Mouse (Mus musculus): ENCODE measurements around the gene Fam81a. TPM values are rescaled to one million over a fixed set of nuclear protein-coding genes. Genes with fewer than 3 reads are reported as not detected.

Fam81a gene
- polyA plus RNA-seq, 1 experiment from 2014 or later, result 6.3 TPM

DNA sequence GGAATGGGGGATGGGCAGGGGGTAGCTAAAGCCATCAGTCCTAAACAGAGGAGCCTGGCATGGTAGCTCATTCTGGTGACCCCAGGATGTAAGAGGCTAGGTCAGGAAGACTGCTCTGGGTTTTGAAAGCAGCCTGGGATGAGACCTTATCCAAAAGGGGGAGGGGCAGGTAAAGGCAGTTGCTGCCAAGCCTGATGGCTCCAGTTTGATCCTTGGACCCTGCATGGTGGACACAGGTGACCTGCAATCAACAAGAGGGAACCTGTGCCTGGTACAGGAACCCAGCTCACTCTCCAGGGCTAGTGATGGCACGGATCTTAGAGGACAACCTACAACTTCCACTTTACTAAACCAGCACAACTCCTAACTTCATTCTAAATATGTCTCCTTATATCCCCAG is 7.2 kb downstream of the Fam81a start:
- Histone ChIP-seq H3K27me3 (ENCODE audit: control insufficient read depth, insufficient read depth, low read length) (no peaks in the 10 kb centered on the region), H3K36me3 (ENCODE audit: control insufficient read depth, insufficient read depth, low read length) (no peaks in the 10 kb centered on the region), H3K4me2 (replicated peaks; ENCODE audit: low read depth, low read length) (no peak overlapping the region), H3K9ac (ENCODE audit: low read depth, low read length) (no peak overlapping the region), H3K9me3 (ENCODE audit: control insufficient read depth, low read length) (no peaks in the 10 kb centered on the region), H3K4me1 (replicated peaks; ENCODE audit: control insufficient read depth, insufficient read depth, low read length) (no peaks in the 10 kb centered on the region; the same call in 1 of the 2 replicates), H3K27ac (ENCODE audit: low read depth, low read length) (no peak overlapping the region), H3K4me3 (ENCODE audit: low read depth, low read length) (no peak overlapping the region)
- DNase-seq (ENCODE audit: low spot score), result no peak
- ATAC-seq (ENCODE audit: low FRiP score), result no peak
- 84% methylated on average over 1 of the region's 1 CpGs for WGBS

GRCm38 (mm10) chr9:70134716-70135115 is 7.6 kb downstream of the Fam81a start:
- no peak overlapping the region for H3K4me3 ChIP-seq (ENCODE audit: low read depth, low read length)
- H3K9me3 ChIP-seq (ENCODE audit: control insufficient read depth, low read length), result no peaks in the 10 kb centered on the region
- H3K4me1 ChIP-seq (replicated peaks; ENCODE audit: control insufficient read depth, insufficient read depth, low read length), result no peaks in the 10 kb centered on the region; the same call in 1 of the 2 replicates
- 61% methylated on average over 5 of the region's 5 CpGs for WGBS
- H3K27me3 ChIP-seq (ENCODE audit: control insufficient read depth, insufficient read depth, low read length), result no peaks in the 10 kb centered on the region
- no peak overlapping the region for H3K4me2 ChIP-seq (replicated peaks; ENCODE audit: low read depth, low read length)
- DNase-seq (ENCODE audit: low spot score) (no peak), ATAC-seq (ENCODE audit: low FRiP score) (no peak)
- H3K9ac ChIP-seq (ENCODE audit: low read depth, low read length), result no peak overlapping the region
- no peaks in the 10 kb centered on the region for H3K36me3 ChIP-seq (ENCODE audit: control insufficient read depth, insufficient read depth, low read length)
- no peak overlapping the region for H3K27ac ChIP-seq (ENCODE audit: low read depth, low read length)

- no peak overlapping the region for H3K4me2 ChIP-seq (replicated peaks; ENCODE audit: low read depth, low read length)
Observed at GRCm38 (mm10) chr9:70134215-70134614, 8.1 kb downstream of the Fam81a start.

DNA sequence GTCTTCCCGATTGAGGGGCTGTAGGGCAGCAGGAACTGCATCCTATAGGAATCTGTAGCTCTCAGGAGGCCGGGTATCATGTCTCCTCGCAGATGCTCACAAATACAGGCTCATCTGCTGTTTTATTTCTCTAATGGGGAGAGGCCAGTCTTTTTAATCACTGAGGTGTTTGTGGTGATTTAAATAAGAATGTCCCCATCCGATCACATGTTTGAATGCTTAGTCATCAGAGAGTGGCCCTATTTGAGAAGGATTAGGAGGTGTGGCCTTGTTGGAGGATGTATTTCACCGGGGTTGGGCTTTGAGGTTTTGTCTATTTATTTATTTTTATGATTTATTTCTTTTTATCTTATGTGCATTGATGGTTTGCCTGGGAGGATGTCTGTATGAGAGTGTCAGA is 11.6 kb downstream of the Fam81a start:
- H3K27ac ChIP-seq (ENCODE audit: low read depth, low read length), result no peak overlapping the region
- WGBS, result 94% methylated on average over 5 of the region's 5 CpGs
- no peaks in the 10 kb centered on the region for H3K27me3 ChIP-seq (ENCODE audit: control insufficient read depth, insufficient read depth, low read length)
- no peak overlapping the region for H3K4me3 ChIP-seq (ENCODE audit: low read depth, low read length)
- H3K36me3 ChIP-seq (ENCODE audit: control insufficient read depth, insufficient read depth, low read length), result no peaks in the 10 kb centered on the region
- no peak overlapping the region for H3K4me2 ChIP-seq (replicated peaks; ENCODE audit: low read depth, low read length)
- no peaks in the 10 kb centered on the region for H3K9me3 ChIP-seq (ENCODE audit: control insufficient read depth, low read length)
- H3K9ac ChIP-seq (ENCODE audit: low read depth, low read length), result no peak overlapping the region
- no peaks in the 10 kb centered on the region for H3K4me1 ChIP-seq (replicated peaks; ENCODE audit: control insufficient read depth, insufficient read depth, low read length)
- ATAC-seq (ENCODE audit: low FRiP score) (no peak), DNase-seq (ENCODE audit: low spot score) (no peak)

More at GRCm38 (mm10) chr9:70134215-70134614, 8.1 kb downstream of the Fam81a start:
- no peak for ATAC-seq (ENCODE audit: low FRiP score)
- WGBS, result 92% methylated on average over 9 of the region's 9 CpGs
- Histone ChIP-seq H3K27me3 (ENCODE audit: control insufficient read depth, insufficient read depth, low read length) (no peaks in the 10 kb centered on the region), H3K4me3 (ENCODE audit: low read depth, low read length) (no peak overlapping the region), H3K36me3 (ENCODE audit: control insufficient read depth, insufficient read depth, low read length) (no peaks in the 10 kb centered on the region), H3K27ac (ENCODE audit: low read depth, low read length) (no peak overlapping the region), H3K9ac (ENCODE audit: low read depth, low read length) (no peak overlapping the region), H3K4me1 (replicated peaks; ENCODE audit: control insufficient read depth, insufficient read depth, low read length) (no peaks in the 10 kb centered on the region), H3K9me3 (ENCODE audit: control insufficient read depth, low read length) (no peaks in the 10 kb centered on the region)
- no peak for DNase-seq (ENCODE audit: low spot score)

GRCm38 (mm10) chr9:70111869-70112286 is 30.5 kb downstream of the Fam81a start:
- DNase-seq (ENCODE audit: low spot score) (peak; percentile 59), ATAC-seq (ENCODE audit: low FRiP score) (peak; percentile 56; the same call in 1 of the 2 replicates)
- Histone ChIP-seq H3K9me3 (ENCODE audit: control insufficient read depth, low read length) (no peaks in the 10 kb centered on the region), H3K9ac (ENCODE audit: low read depth, low read length) (peak overlapping the region; percentile 48; the same call in 1 of the 2 replicates), H3K4me3 (ENCODE audit: low read depth, low read length) (no peak overlapping the region), H3K4me1 (replicated peaks; ENCODE audit: control insufficient read depth, insufficient read depth, low read length) (no peaks in the 10 kb centered on the region), H3K27ac (ENCODE audit: low read depth, low read length) (no peak overlapping the region), H3K27me3 (ENCODE audit: control insufficient read depth, insufficient read depth, low read length) (no peaks in the 10 kb centered on the region), H3K36me3 (ENCODE audit: control insufficient read depth, insufficient read depth, low read length) (no peaks in the 10 kb centered on the region), H3K4me2 (replicated peaks; ENCODE audit: low read depth, low read length) (peak overlapping the region; percentile 36)
- 7% methylated on average over 10 of the region's 10 CpGs for WGBS

DNA sequence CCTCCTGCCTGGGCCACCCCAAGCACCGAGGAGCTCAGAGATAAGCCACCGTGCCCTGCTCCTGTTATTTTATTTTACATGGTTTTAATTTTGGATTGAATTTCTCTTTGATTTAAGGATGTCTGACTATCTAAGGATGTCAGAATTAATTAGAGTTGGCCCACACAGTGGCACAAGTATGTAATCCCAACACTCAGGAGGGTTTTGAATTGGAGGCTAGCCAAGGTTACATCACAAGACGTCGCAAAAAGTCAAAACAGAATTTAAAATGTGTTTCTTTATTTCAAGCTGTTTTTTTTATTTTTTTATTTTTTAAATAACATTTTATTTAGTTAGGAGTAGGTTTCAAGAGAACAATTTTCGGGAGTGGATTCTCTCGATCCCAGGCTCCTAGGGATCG is 31.5 kb downstream of the Fam81a start:
- 86% methylated on average over 7 of the region's 7 CpGs for WGBS
- no peak for DNase-seq (ENCODE audit: low spot score)

GRCm38 (mm10) chr9:70109279-70109678 is 33.1 kb downstream of the Fam81a start:
- Histone ChIP-seq H3K4me3 (ENCODE audit: low read depth, low read length) (no peak overlapping the region), H3K36me3 (ENCODE audit: control insufficient read depth, insufficient read depth, low read length) (no peaks in the 10 kb centered on the region), H3K4me2 (replicated peaks; ENCODE audit: low read depth, low read length) (no peak overlapping the region), H3K9ac (ENCODE audit: low read depth, low read length) (no peak overlapping the region), H3K4me1 (replicated peaks; ENCODE audit: control insufficient read depth, insufficient read depth, low read length) (no peaks in the 10 kb centered on the region), H3K9me3 (ENCODE audit: control insufficient read depth, low read length) (no peaks in the 10 kb centered on the region), H3K27me3 (ENCODE audit: control insufficient read depth, insufficient read depth, low read length) (no peaks in the 10 kb centered on the region), H3K27ac (ENCODE audit: low read depth, low read length) (no peak overlapping the region)
- DNase-seq (ENCODE audit: low spot score) (peak; percentile 93), ATAC-seq (ENCODE audit: low FRiP score) (no peak)
- WGBS, result 9% methylated on average over 3 of the region's 3 CpGs

More for the DNA sequence above, 31.5 kb downstream of the Fam81a start:
- no peak overlapping the region for H3K4me3 ChIP-seq (ENCODE audit: low read depth, low read length)
- ATAC-seq (ENCODE audit: low FRiP score), result no peak
- no peak overlapping the region for H3K9ac ChIP-seq (ENCODE audit: low read depth, low read length)
- H3K9me3 ChIP-seq (ENCODE audit: control insufficient read depth, low read length), result no peaks in the 10 kb centered on the region
- no peaks in the 10 kb centered on the region for H3K4me1 ChIP-seq (replicated peaks; ENCODE audit: control insufficient read depth, insufficient read depth, low read length)
- H3K36me3 ChIP-seq (ENCODE audit: control insufficient read depth, insufficient read depth, low read length), result no peaks in the 10 kb centered on the region
- no peaks in the 10 kb centered on the region for H3K27me3 ChIP-seq (ENCODE audit: control insufficient read depth, insufficient read depth, low read length)
- H3K4me2 ChIP-seq (replicated peaks; ENCODE audit: low read depth, low read length), result no peak overlapping the region
- H3K27ac ChIP-seq (ENCODE audit: low read depth, low read length), result no peak overlapping the region

- Histone ChIP-seq H3K4me2 (replicated peaks; ENCODE audit: low read depth, low read length) (no peak overlapping the region), H3K9me3 (ENCODE audit: control insufficient read depth, low read length) (no peaks in the 10 kb centered on the region), H3K27ac (ENCODE audit: low read depth, low read length) (no peak overlapping the region), H3K9ac (ENCODE audit: low read depth, low read length) (no peak overlapping the region), H3K36me3 (ENCODE audit: control insufficient read depth, insufficient read depth, low read length) (no peaks in the 10 kb centered on the region), H3K4me1 (replicated peaks; ENCODE audit: control insufficient read depth, insufficient read depth, low read length) (no peaks in the 10 kb centered on the region), H3K27me3 (ENCODE audit: control insufficient read depth, insufficient read depth, low read length) (no peaks in the 10 kb centered on the region), H3K4me3 (ENCODE audit: low read depth, low read length) (no peak overlapping the region)
- WGBS, result 81% methylated on average over 5 of the region's 5 CpGs
- no peak for DNase-seq (ENCODE audit: low spot score)
- no peak for ATAC-seq (ENCODE audit: low FRiP score)
Observed at GRCm38 (mm10) chr9:70108151-70108550, 34.2 kb downstream of the Fam81a start.

DNA sequence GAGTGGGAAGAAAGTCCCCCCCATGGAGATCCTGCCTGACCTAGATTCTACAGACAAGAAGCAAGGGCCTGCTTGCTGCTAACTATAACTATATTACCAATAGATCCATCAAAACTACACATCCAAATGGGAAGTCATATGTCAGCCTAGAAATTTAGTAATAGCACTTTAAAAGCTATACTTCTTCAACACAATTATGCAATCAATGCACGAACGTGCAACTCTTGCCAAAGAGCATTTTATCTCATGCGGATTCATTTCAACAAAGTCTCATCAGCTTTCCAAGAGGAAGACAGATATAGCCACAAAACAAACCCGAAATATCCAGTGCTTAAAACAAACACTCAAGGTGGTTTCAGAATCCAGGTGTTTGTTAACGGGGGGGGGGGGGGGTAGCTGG is 36.8 kb downstream of the Fam81a start:
- WGBS, result 82% methylated on average over 5 of the region's 5 CpGs
- DNase-seq (ENCODE audit: low spot score), result no peak
- H3K4me1 ChIP-seq (replicated peaks; ENCODE audit: control insufficient read depth, insufficient read depth, low read length), result no peaks in the 10 kb centered on the region
- H3K9me3 ChIP-seq (ENCODE audit: control insufficient read depth, low read length), result no peaks in the 10 kb centered on the region
- no peak overlapping the region for H3K27ac ChIP-seq (ENCODE audit: low read depth, low read length)
- no peak for ATAC-seq (ENCODE audit: low FRiP score)
- no peak overlapping the region for H3K9ac ChIP-seq (ENCODE audit: low read depth, low read length)
- H3K4me3 ChIP-seq (ENCODE audit: low read depth, low read length), result no peak overlapping the region
- H3K27me3 ChIP-seq (ENCODE audit: control insufficient read depth, insufficient read depth, low read length), result no peaks in the 10 kb centered on the region
- H3K4me2 ChIP-seq (replicated peaks; ENCODE audit: low read depth, low read length), result no peak overlapping the region
- H3K36me3 ChIP-seq (ENCODE audit: control insufficient read depth, insufficient read depth, low read length), result no peaks in the 10 kb centered on the region

All from hindbrain, embryonic 11.5 days (tissue).